Mouse (Mus musculus) kidney, embryonic 14.5 days (tissue): Measurements from ENCODE around the gene Slc5a10. TPM values are rescaled to one million over a fixed set of nuclear protein-coding genes. Genes with fewer than 3 reads are reported as not detected.
A peak's percentile ranks its signal among the peaks of the same experiment; 100 is the strongest.

Experiments
- ATAC-seq: fragments of 200-750 bp; cut with Nextera tagmentation; 2 replicates; pipeline ENCODE4 v1.8.0; 2017; ENCODE audit warnings: moderate number of reproducible peaks, mild to moderate bottlenecking, moderate TSS enrichment, moderate library complexity; ENCODE audit not compliant: low FRiP score, low TSS enrichment
- H3K27ac ChIP-seq: fragments of 300-500 bp; sonication (generic); 2 replicates; pipeline ENCODE4 v1.5.1; 2014; ENCODE audit warnings: low read depth, mild to moderate bottlenecking, low read length, moderate library complexity, mixed read lengths
- H3K27me3 ChIP-seq: fragments of 300-500 bp; sonication (generic); 2 replicates; pipeline ENCODE4 v1.6.1; 2014; ENCODE audit warnings: mild to moderate bottlenecking, low read length; ENCODE audit not compliant: control insufficient read depth, insufficient read depth
- H3K36me3 ChIP-seq: fragments of 300-500 bp; sonication (generic); 2 replicates; pipeline ENCODE4 v1.6.1; 2014; ENCODE audit warnings: low read length, mixed read lengths; ENCODE audit not compliant: control insufficient read depth, insufficient read depth
- H3K4me1 ChIP-seq: fragments of 300-500 bp; sonication (generic); 2 replicates; pipeline ENCODE4 v1.6.1; 2014; ENCODE audit warnings: low read length, mixed read lengths; ENCODE audit not compliant: control insufficient read depth, insufficient read depth
- H3K4me2 ChIP-seq: fragments of 300-500 bp; sonication (generic); replicated peaks from 2 replicates; pipeline ENCODE4 v1.6.1; 2014; ENCODE audit warnings: low read depth, mild to moderate bottlenecking, low read length
- H3K4me3 ChIP-seq: fragments of 300-500 bp; sonication (generic); 2 replicates; pipeline ENCODE4 v1.5.1; 2014; ENCODE audit warnings: mild to moderate bottlenecking, low read length
- H3K9ac ChIP-seq: fragments of 300-500 bp; sonication (generic); 2 replicates; pipeline ENCODE4 v1.6.1; 2014; ENCODE audit warnings: low read depth, mild to moderate bottlenecking, low read length, moderate library complexity
- H3K9me3 ChIP-seq: fragments of 300-500 bp; sonication (generic); 2 replicates; pipeline ENCODE4 v1.6.1; 2016; ENCODE audit warnings: low read length; ENCODE audit not compliant: control insufficient read depth
- WGBS: fragments of 180-500 bp; shearing (Covaris S2); extraction: QIAGEN DNeasy Blood & Tissue Kit; methylation state at CpG from one replicate; pipeline ENCODE4 v1.1.7; 2014; 5-methylcytosine and 5-hydroxymethylcytosine counted together
- polyA plus RNA-seq: library from polyadenylated mRNA; unstranded; fragments of >200 nt; fragmentation: Nextera tagmentation; extraction: Ambion mirVana; gene quantifications from 2 replicates; pipeline ENCODE4 v1.2.1, GENCODE M21; 2014

The Slc5a10 gene
- polyA plus RNA-seq: 0.11 and 0.16 TPM in 2 replicates

- Histone ChIP-seq H3K4me3 (no peak within 1 kb of the TSS), H3K9me3 (no peaks in the 10 kb centered on the region), H3K4me2 (no peak within 1 kb of the TSS), H3K4me1 (no peaks in the 10 kb centered on the region), H3K9ac (no peak within 1 kb of the TSS), H3K27me3 (no peaks in the 10 kb centered on the region), H3K36me3 (no peaks in the 10 kb centered on the region), H3K27ac (no peak within 1 kb of the TSS)
- ATAC-seq: no peak
- 66% methylated on average over 3 of the region's 3 CpGs for WGBS
Observed at GRCm38 (mm10) chr11:61720636-61721035, at the start of gene Slc5a10. TSS of gene Slc5a10 (minus strand) at chr11:61720826.

DNA sequence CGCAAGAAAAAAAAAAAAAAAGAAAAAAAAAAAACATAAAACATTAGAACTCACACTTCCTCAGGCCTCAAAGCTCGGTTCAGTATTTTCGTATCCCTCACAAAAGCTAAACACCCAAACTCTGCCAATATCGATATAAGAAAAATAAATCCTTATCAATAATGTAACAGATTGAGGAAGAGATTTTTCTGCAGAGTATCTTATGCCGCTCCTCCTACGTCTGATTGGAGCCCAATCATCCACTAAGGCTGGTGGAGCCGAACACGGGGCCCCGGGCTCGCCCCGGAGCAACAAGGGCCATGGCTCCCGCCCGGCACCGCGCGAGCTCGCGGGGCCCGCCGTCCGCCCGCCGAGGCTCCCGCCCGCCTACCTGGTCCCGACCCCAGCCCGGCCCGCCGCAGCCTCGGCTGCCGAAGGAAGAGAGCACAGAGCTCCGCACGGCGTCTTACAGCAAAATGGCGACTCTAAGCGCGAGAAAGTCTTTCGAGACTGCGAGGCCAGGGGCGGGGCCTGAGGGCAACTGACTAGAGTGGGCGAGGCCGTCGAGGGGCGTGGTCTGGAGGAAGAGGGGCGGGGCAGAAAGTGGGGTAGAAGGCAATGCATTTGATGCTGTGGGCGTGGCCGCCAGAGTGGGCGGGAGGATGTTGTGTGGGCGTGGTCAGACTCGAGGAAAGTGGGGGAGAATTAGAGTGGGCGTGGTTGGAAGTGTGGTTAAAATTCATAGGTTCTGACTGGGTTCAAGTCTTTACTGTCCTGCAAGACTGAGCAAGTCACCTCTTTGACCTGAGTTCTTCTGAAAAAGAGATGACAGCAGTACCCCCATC is 41.2 kb upstream of the Slc5a10 start, which contains the start of gene Prpsap2:
Prpsap2 (minus strand) TSS at position 505 of the 824 bp plus-strand sequence.
- Histone ChIP-seq H3K4me3 (peak within 1 kb of the TSS; percentile 54), H3K9ac (peak within 1 kb of the TSS; percentile 82), H3K4me1 (peaks cover 6% of the 10 kb centered on the region; the same call in 1 of the 2 replicates), H3K4me2 (peak within 1 kb of the TSS; percentile 73), H3K27me3 (no peaks in the 10 kb centered on the region), H3K9me3 (no peaks in the 10 kb centered on the region), H3K27ac (peak within 1 kb of the TSS; percentile 68), H3K36me3 (no peaks in the 10 kb centered on the region; the same call in 1 of the 2 replicates)
- peak; percentile 97 for ATAC-seq
- WGBS: under 1% methylated on average over 51 of the region's 51 CpGs

GRCm38 (mm10) chr11:61760518-61760917 is 39.9 kb upstream of the Slc5a10 start:
- peaks cover 6% of the 10 kb centered on the region for H3K36me3 ChIP-seq
- H3K4me2 ChIP-seq: peak overlapping the region; percentile 73
- no peaks in the 10 kb centered on the region for H3K9me3 ChIP-seq
- no peak overlapping the region for H3K27ac ChIP-seq
- H3K9ac ChIP-seq: no peak overlapping the region
- WGBS: 73% methylated on average over 5 of the region's 5 CpGs
- peaks cover 6% of the 10 kb centered on the region; the same call in 1 of the 2 replicates for H3K4me1 ChIP-seq
- peak overlapping the region; percentile 54; the same call in 1 of the 2 replicates for H3K4me3 ChIP-seq
- no peaks in the 10 kb centered on the region for H3K27me3 ChIP-seq
- ATAC-seq: no peak

DNA sequence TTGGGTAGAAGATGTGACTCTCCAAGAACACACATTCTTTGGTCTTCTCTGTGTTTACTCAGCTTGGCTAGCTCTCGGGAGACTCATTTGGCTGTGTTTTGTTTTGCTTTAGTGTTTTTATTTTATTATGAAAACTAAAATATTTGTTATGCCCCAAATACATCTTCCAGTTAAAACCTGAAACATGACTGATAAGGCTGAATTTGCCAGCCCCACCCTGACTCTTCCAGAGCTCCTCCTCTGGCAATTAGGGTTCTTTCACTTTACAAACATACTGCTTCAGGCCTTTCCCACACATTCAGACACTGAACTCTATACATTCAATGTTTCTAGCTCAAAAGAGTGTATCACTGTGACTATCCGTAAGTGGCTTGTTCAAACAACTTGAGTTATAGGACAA is 36.5 kb upstream of the Slc5a10 start:
- Histone ChIP-seq H3K9ac (no peak overlapping the region), H3K36me3 (peaks cover 35% of the 10 kb centered on the region), H3K4me1 (peaks cover 6% of the 10 kb centered on the region; the same call in 1 of the 2 replicates), H3K9me3 (no peaks in the 10 kb centered on the region), H3K27ac (no peak overlapping the region), H3K4me3 (no peak overlapping the region), H3K4me2 (no peak overlapping the region), H3K27me3 (no peaks in the 10 kb centered on the region)
- 89% methylated on average over 2 of the region's 2 CpGs for WGBS
- ATAC-seq: no peak

GRCm38 (mm10) chr11:61751612-61752011 is 31.0 kb upstream of the Slc5a10 start:
- no peaks in the 10 kb centered on the region for H3K4me1 ChIP-seq
- no peak overlapping the region for H3K4me3 ChIP-seq
- no peak overlapping the region for H3K9ac ChIP-seq
- ATAC-seq: no peak
- no peak overlapping the region for H3K4me2 ChIP-seq
- no peak overlapping the region for H3K27ac ChIP-seq
- 86% methylated on average over 5 of the region's 5 CpGs for WGBS
- H3K27me3 ChIP-seq: no peaks in the 10 kb centered on the region
- H3K9me3 ChIP-seq: no peaks in the 10 kb centered on the region
- peaks cover 71% of the 10 kb centered on the region for H3K36me3 ChIP-seq

GRCm38 (mm10) chr11:61747161-61747560 is 26.5 kb upstream of the Slc5a10 start:
- Histone ChIP-seq H3K4me2 (no peak overlapping the region), H3K9me3 (no peaks in the 10 kb centered on the region), H3K4me3 (no peak overlapping the region), H3K36me3 (peaks cover 67% of the 10 kb centered on the region), H3K27me3 (no peaks in the 10 kb centered on the region), H3K27ac (no peak overlapping the region), H3K4me1 (no peaks in the 10 kb centered on the region), H3K9ac (no peak overlapping the region)
- WGBS: 67% methylated on average over 3 of the region's 3 CpGs
- ATAC-seq: no peak

- Histone ChIP-seq H3K4me1 (no peaks in the 10 kb centered on the region), H3K4me3 (no peak overlapping the region), H3K9me3 (no peaks in the 10 kb centered on the region), H3K4me2 (no peak overlapping the region), H3K27ac (no peak overlapping the region), H3K9ac (no peak overlapping the region), H3K27me3 (no peaks in the 10 kb centered on the region), H3K36me3 (peaks cover 64% of the 10 kb centered on the region)
- WGBS: 90% methylated on average over 9 of the region's 9 CpGs
- ATAC-seq: no peak
Observed at GRCm38 (mm10) chr11:61745781-61746180, 25.2 kb upstream of the Slc5a10 start.

DNA sequence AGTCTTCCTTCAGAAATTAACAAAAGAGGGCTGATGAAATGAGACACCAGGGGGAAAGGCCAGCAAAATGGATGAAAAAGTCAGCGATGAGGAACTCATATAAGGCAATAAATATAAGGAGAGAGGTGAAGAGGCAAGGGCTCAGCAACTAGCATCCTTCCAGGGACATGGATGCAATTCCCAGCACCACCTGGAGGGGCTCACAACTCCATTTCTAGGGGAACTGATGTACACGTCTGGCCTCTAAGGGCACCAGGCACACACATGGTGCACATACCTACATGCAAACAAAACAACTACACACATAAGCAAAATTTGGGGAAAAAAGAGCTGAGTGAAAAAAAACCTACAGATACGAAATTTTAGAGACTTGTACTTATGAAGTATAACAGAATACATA is 23.8 kb upstream of the Slc5a10 start:
- WGBS: 78% methylated on average over 3 of the region's 3 CpGs
- H3K9ac ChIP-seq: no peak overlapping the region
- H3K27ac ChIP-seq: no peak overlapping the region
- H3K27me3 ChIP-seq: no peaks in the 10 kb centered on the region
- H3K36me3 ChIP-seq: peaks cover 69% of the 10 kb centered on the region
- H3K9me3 ChIP-seq: no peaks in the 10 kb centered on the region
- no peak overlapping the region for H3K4me3 ChIP-seq
- H3K4me1 ChIP-seq: no peaks in the 10 kb centered on the region
- ATAC-seq: no peak
- no peak overlapping the region for H3K4me2 ChIP-seq

GRCm38 (mm10) chr11:61743768-61744167 is 23.1 kb upstream of the Slc5a10 start:
- peaks cover 71% of the 10 kb centered on the region for H3K36me3 ChIP-seq
- ATAC-seq: no peak

More at GRCm38 (mm10) chr11:61743768-61744167, 23.1 kb upstream of the Slc5a10 start:
- Histone ChIP-seq H3K4me1 (no peaks in the 10 kb centered on the region), H3K4me3 (no peak overlapping the region), H3K9me3 (no peaks in the 10 kb centered on the region), H3K9ac (no peak overlapping the region), H3K27me3 (no peaks in the 10 kb centered on the region), H3K4me2 (no peak overlapping the region), H3K27ac (no peak overlapping the region)
- WGBS: 86% methylated on average over 3 of the region's 3 CpGs
